22 mouse cellular contexts compared by ENCODE assay signal in the genomic region with DNA sequence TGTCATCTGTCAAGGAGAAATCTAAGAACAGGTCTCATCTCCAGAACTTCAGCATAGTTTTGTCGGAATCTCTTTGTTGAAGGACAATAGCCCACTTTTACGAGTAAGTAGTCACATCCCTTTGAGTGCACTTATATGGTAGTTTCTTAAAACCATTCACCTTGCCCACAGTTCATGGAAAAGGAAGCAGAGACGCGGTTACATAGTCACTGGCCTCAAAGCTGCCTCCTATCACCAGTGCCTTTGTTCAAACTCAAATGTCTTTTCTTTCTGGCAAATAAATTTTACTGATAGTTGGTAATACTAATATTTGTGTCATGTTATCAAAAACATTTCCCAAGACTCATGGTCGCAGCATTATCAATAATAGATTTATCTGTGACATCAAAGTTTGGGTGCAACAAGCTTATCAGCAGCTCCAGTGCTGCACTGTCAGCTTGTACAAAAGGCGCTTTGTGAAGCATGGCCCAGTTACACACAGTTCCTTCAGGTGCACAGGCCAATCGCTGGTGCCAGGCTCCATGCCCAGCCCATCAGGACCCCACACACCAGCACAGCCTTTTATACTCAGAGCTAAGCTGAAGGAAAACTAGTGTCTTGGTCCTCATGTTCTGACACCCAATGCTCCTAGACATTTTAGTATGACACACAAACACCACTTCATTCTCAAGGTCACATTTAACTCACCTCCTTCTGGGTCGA.
DNase-seq lines count a peak whose midpoint lies in the region; ATAC-seq and TF ChIP-seq lines count a peak whose summit lies in the region.
"Had no signal": no experiment of that assay in that cellular context is flagged by ENCODE, and none has a peak within 500 bp of the region (broad histone marks: within the 10 kb centered on the region; RNA-seq: fewer than 3 reads in every experiment).

No protein-coding gene starts in this region.

- H3K9ac ChIP-seq in stomach, embryonic 14.5 days (replicated peaks; ENCODE audit: low read depth, low read length) = no peak overlapping the region
- H3K9ac ChIP-seq: embryonic facial prominence, embryonic 13.5 days; forebrain, embryonic 13.5 days; forebrain, postnatal 0 days; hindbrain, embryonic 12.5 days had no signal

- no peak for TF ChIP-seq POLR2A in kidney, adult 2 months (IDR thresholded peaks at IDR 0.05; ENCODE audit: low read depth, low read length)

- no peaks in the 10 kb centered on the region for H3K36me3 ChIP-seq in kidney, adult 2 months (ENCODE audit: control insufficient read depth, insufficient read depth, low read length)
- no peaks in the 10 kb centered on the region for H3K36me3 ChIP-seq in stomach, embryonic 14.5 days (ENCODE audit: control insufficient read depth, insufficient read depth, low read length)
- H3K36me3 ChIP-seq: embryonic facial prominence, embryonic 13.5 days; G1E; hindbrain, embryonic 12.5 days had no signal

- DNase-seq in heart, adult 11 months = peak; percentile 64
- DNase-seq in heart, adult 18-20 months = no peak
- DNase-seq in kidney, adult 2 months = no peak
- no peak for DNase-seq in kidney, adult 18-20 months
- no peak for DNase-seq in gastrocnemius, adult 18-20 months (ENCODE audit: low spot score)
- no peak for DNase-seq in urinary bladder, postnatal 25 days (ENCODE audit: low spot score)
- DNase-seq: adrenal gland, postnatal 10 days; B cell, adult 2 months; cerebellum, adult 11 months; cerebellum, adult 9-10 months; cerebellum, postnatal 25 days; forebrain, postnatal 0 days; gastrocnemius, adult 2 months; gastrocnemius, postnatal 25 days; heart, postnatal 10 days; heart, postnatal 4 days had no signal

- no peaks in the 10 kb centered on the region for H3K27me3 ChIP-seq in kidney, adult 2 months (replicated peaks; ENCODE audit: control insufficient read depth, insufficient read depth, low read length)
- H3K27me3 ChIP-seq in stomach, embryonic 14.5 days (ENCODE audit: control insufficient read depth, insufficient read depth, low read length) = no peaks in the 10 kb centered on the region
- H3K27me3 ChIP-seq: embryonic facial prominence, embryonic 13.5 days had no signal

- H3K4me2 ChIP-seq in stomach, embryonic 14.5 days (replicated peaks; ENCODE audit: low read depth, low read length) = no peak overlapping the region
- H3K4me2 ChIP-seq: embryonic facial prominence, embryonic 13.5 days; forebrain, embryonic 13.5 days; hindbrain, embryonic 12.5 days had no signal

- no peaks in the 10 kb centered on the region for H3K9me3 ChIP-seq in stomach, embryonic 14.5 days (ENCODE audit: control insufficient read depth, low read depth, low read length)
- H3K9me3 ChIP-seq: embryonic facial prominence, embryonic 13.5 days; forebrain, embryonic 13.5 days; G1E; hindbrain, embryonic 12.5 days had no signal

- WGBS in kidney, adult 2 months = 84% methylated on average over 8 of the region's 8 CpGs
- 71% methylated on average over 8 of the region's 8 CpGs for WGBS in stomach, embryonic 14.5 days

- peaks cover 5% of the 10 kb centered on the region; the same call in 1 of the 2 replicates for H3K4me1 ChIP-seq in kidney, adult 2 months (ENCODE audit: control insufficient read depth, insufficient read depth, low read length)
- peaks cover 12% of the 10 kb centered on the region for H3K4me1 ChIP-seq in stomach, embryonic 14.5 days (ENCODE audit: control insufficient read depth, insufficient read depth, low read length)

- peak overlapping the region; percentile 84; the same call in 1 of the 2 replicates for H3K27ac ChIP-seq in kidney, adult 2 months (ENCODE audit: insufficient read depth, low read depth, low read length)
- peak overlapping the region; percentile 21; the same call in 1 of the 2 replicates for H3K27ac ChIP-seq in stomach, embryonic 14.5 days (ENCODE audit: low read length)
- H3K27ac ChIP-seq: embryonic facial prominence, embryonic 13.5 days; forebrain, embryonic 13.5 days; gastrocnemius, adult 2 months; hindbrain, embryonic 12.5 days had no signal

- no peak overlapping the region for H3K4me3 ChIP-seq in kidney, adult 2 months (ENCODE audit: insufficient read depth, low read depth, low read length)
- no peak overlapping the region for H3K4me3 ChIP-seq in stomach, embryonic 14.5 days (ENCODE audit: low read depth, low read length)
- H3K4me3 ChIP-seq: embryonic facial prominence, embryonic 13.5 days; forebrain, embryonic 13.5 days; gastrocnemius, adult 2 months; hindbrain, embryonic 12.5 days had no signal

- no peak for TF ChIP-seq CTCF in kidney, adult 2 months (conservative IDR thresholded peaks at IDR 0.05; ENCODE audit: insufficient read depth, insufficient read length, low read depth, low read length)

- peak; percentile 90 for ATAC-seq in stomach, embryonic 14.5 days (ENCODE audit: insufficient number of reproducible peaks, insufficient read depth, low FRiP score, low read depth)
- ATAC-seq: CD4-positive, CD25-positive, alpha-beta regulatory T cell, adult 4 months; forebrain, embryonic 13.5 days; forebrain, postnatal 0 days had no signal
